Mouse (Mus musculus): ENCODE results near the gene Gm15127. TPM values are rescaled to one million over a fixed set of nuclear protein-coding genes. Genes with fewer than 3 reads are reported as not detected.
"Not testable (repeated sequence)": the region's sequence is repeated elsewhere in the genome, so short reads cannot be mapped to it uniquely, and the experiment has no call there.

Gene Gm15127
- total RNA-seq (2022) = not detected

DNA sequence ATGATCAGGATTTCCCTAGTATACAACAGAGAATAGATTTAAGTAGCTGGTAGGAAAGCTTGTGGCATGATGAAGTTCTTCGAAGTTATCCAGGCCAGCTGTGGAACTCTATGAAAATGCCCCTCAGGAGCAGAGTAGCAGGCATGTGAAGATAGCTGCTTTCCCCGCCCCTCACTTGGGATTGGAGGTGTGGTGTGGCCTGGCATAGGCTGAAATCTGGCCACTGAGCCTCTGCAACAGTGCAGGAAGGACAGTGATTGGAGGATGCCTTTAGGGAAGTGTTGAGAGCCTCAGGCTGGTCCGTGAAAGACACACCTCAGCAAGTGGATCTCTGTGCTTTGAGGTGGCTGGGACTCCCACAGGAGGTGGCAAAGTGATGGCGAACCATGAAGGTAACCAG is at the start of gene Gm15127:
Gene Gm15127 (plus strand): TSS at position 301 of the 400 bp plus-strand sequence.
- not testable (repeated sequence) for DNase-seq (ENCODE audit: low spot score in 2 of 2)

DNA sequence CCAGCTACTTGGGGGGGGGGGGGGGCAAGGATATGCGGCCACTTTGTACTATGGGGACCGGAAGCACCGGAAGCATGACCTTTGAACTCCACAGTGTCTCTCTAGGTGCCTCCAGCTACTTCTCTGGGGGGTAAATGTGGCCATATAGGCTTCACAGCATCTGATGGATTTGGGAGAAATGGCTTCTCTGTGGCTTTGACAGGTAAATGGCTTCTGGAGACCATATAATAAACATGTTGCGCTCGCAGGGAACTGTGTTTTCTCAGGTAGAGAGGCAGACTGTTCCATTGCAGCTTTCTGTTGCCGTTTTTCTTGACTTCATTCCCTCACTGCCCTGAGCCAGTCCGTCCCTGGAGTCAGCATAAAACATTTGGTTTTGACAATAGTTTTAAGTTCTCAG is 48.3 kb upstream of the Gm15127 start, which contains the start of gene Gm8334:
Gene Gm8334 (minus strand): TSS at position 101 of the 400 bp plus-strand sequence.
- DNase-seq (ENCODE audit: low spot score in 2 of 2) = not testable (repeated sequence)

DNA sequence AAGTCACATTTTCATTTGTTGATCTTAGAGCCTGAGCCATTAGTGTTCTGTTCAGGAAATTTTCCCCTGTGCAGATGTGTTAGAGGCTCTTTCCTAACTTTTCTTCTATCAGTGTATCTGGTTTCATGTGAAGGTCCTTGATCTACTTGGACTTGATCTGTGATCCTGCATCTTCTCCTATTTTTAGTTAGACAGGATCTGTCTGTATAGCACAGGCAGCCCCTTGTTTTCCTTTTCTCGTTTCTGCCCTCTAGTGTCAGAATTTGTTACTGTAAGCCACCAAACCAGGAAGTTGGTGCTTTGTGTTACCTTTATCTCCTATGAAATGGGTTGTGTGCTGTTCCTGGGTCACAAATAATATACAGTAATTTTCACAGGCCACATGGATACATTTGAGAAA is 12.9 kb downstream of the Gm15127 start:
- DNase-seq (ENCODE audit: low spot score in 2 of 2) = not testable (repeated sequence)

Other genes starting within 250 kb of the Gm15127 start
- gene Gm15114, start 174.6 kb upstream of the Gm15127 start, total RNA-seq (2022) = not detected
- gene Gm8334, start 48.4 kb upstream of the Gm15127 start, total RNA-seq (2022) = not detected
- gene Luzp4, start 194.0 kb downstream of the Gm15127 start, total RNA-seq (2022) = not detected

All from gastrocnemius, adult 8-10 months (tissue).